Mouse (Mus musculus): ENCODE data around the gene 4930523C07Rik.
A peak's percentile ranks its signal among the peaks of the same experiment; 100 is the strongest.

The 4930523C07Rik gene

GRCm38 (mm10) chr1:160099659-160100302 is 55.6 kb downstream of the 4930523C07Rik start:
- peak; percentile 51 for DNase-seq (ENCODE audit: low read depth, low spot score)

- peak; percentile 82 for DNase-seq (ENCODE audit: low read depth, low spot score)
These were observed 56.8 kb downstream of the 4930523C07Rik start for GRCm38 (mm10) chr1:160100996-160101395.

- no peak for DNase-seq (ENCODE audit: low read depth, low spot score)
These were observed 61.2 kb downstream of the 4930523C07Rik start for GRCm38 (mm10) chr1:160105426-160105825.

GRCm38 (mm10) chr1:160108604-160109003 is 64.4 kb downstream of the 4930523C07Rik start:
- DNase-seq (ENCODE audit: low read depth, low spot score): peak; percentile 25

- DNase-seq (ENCODE audit: low read depth, low spot score): no peak
These were observed 79.8 kb downstream of the 4930523C07Rik start for GRCm38 (mm10) chr1:160123957-160124356.
